Mouse (Mus musculus) kidney, adult 2 months (tissue): ENCODE results near the gene Cdk5rap2.

ENCODE experiments used
- CTCF ChIP-seq: fragments of 200-500 bp; conservative IDR thresholded peaks from 2 replicates; pipeline ENCODE4 v1.5.1; 2011; ENCODE audit warnings: low read depth, mild to moderate bottlenecking, control low read depth, low read length, moderate library complexity, mixed read lengths; ENCODE audit not compliant: insufficient read depth, insufficient read length
- POLR2A ChIP-seq: fragments of 200-500 bp; IDR thresholded peaks from one replicate; pipeline ENCODE4 v1.6.1; 2011; ENCODE audit warnings: low read depth, low read length, control low read depth

- no peak for TF ChIP-seq CTCF
- no peak for TF ChIP-seq POLR2A
Observed at GRCm38 (mm10) chr4:70399476-70399875, 10.8 kb downstream of the Cdk5rap2 start.
